Mouse (Mus musculus): ENCODE results near the gene Pip4k2c.
A peak's percentile ranks its signal among the peaks of the same experiment; 100 is the strongest.

Pip4k2c gene

GRCm38 (mm10) chr10:127211414-127211854 lies at the start of gene Pip4k2c:
Pip4k2c (minus strand) TSS chr10:127211585.
- DNase-seq: peak; percentile 92

DNA sequence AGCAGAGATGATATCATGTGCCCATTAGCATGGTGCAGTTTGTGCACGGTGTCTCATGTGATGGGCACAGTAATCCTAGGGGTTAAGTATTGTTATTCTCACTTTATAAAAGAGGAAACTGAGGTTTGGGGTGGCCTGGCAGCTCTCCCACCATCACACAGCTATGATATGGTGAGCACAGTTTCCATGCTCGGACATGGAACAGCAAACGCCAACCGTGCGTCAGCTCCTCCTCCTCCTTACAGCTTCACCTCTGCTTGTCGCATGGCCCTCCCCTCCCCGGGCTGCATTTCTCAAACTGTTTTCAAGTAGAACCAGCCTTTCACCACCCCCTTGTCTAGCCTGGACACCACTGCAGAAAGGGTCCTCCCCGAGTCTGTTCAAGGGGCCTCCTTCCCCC lies 47.1 kb upstream of the Pip4k2c start:
- DNase-seq: no peak

- DNase-seq: no peak
Observed at GRCm38 (mm10) chr10:127257790-127258189, 46.4 kb upstream of the Pip4k2c start.

GRCm38 (mm10) chr10:127255625-127256345 lies 44.4 kb upstream of the Pip4k2c start:
- no peak for DNase-seq

DNA sequence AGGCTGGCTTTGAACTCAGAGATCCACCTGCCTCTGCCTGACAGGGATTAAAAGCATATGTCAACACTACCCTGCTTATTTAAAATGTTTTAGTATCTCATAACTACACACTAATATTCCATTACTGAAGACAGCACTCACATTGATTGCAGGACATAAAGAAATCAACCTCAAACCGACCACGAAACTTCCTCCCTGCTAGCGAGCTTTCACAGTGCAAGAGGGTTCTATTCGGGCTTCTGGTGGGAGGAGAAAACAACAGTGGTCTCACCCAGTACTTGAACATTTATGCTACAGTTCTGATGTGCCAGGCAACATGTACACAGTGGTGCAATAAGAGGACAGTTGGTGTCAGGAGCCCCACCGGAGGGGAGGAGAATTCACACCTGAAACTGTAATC lies 39.4 kb upstream of the Pip4k2c start:
- DNase-seq: no peak

- no peak for DNase-seq
Observed at GRCm38 (mm10) chr10:127238241-127238824, 26.9 kb upstream of the Pip4k2c start.

DNA sequence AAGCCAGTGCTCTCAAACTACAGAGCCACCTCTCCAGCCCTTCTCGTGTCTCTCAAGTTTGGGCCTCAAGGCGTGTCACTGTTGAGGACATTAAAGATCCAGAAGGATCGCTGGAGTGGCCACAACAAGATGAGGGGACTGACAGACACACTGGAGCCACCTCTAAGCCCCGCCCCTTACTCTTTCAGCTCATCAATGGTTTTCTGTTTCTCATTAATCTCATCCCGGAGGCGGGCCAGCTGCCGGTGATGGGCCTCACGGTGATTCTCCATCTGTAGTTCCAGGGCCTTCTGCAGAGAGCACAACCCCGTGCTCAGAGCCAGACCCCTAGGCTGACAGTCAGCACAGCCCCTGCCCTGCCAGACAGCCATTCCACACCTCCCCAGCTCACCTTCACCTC lies 25.2 kb upstream of the Pip4k2c start:
- DNase-seq: no peak

DNA sequence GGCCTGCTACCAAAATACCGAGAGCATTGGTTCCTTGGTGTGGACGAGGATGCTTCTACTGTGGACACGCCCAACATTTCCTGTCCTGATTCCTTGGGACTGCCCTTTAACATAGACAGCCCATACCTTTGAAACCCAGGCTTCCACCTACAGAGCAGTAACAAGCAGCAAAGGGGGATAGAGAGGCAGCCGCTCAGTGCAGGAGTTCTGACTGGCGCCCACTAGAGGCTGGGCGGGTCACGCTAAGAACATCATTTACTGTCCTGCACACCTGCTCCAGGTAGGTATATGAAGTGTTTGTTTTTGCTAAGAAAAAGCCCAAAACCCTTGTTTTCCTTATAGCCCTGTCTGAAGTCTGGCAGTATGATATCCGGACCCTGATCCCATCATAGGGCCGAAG lies 21.8 kb upstream of the Pip4k2c start:
- no peak for DNase-seq

DNA sequence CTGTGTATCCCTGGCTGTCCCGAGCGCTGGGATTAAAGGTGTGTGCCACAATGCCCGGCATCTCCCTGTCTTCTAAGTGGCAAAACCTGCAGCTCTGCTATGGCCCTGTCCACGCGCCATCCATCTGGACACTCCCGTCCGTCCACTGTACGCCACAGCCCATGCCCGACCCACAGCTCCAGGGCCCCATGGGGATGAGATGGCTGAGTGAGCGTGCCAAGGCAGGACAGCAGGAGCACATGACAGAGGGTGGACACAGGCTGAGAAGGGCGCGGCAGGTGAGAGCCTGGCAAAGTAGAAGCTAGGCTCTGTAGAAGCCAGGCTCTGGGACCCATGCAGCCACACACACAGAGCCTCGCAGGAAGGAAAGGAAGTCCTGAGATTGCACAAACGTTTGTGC lies 20.4 kb upstream of the Pip4k2c start:
- peak; percentile 58 for DNase-seq

DNA sequence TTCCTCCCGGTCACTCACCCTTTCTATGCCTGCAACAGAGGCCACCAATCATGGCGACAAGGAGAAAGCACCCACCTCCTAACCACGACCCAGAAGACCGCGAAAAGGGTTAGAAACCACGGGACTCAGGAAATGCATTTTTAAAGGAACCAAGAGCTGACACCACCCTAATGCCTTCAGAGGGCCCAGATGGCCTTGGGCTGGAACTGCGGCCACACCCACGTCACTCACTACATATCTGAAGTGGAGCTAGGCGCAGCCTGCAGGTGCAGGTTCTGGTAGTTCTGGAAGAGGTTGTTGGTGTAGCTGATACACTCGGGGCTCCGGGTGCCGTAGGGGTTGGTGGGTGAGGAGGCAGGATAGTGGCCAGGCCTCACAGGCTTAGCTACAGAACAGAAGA lies 19.3 kb upstream of the Pip4k2c start:
- no peak for DNase-seq

DNA sequence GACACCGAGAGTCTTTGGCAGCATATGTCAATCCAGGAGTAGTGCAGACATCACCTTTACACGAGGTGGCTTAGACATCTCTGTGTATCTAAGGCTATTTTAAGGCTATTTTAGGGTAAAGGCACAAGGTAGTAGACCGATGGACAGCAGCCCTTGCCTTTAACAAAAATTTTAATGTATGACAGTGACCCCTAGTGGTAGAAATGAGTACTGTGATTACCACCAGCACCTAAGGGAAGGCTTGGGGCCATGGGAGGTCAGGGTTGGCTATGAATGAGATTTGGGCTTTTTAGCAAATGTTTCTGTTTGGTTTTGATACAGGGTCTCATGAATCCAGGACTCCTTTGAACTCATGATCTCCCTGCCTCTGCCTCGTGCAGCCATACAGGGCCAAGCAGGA lies 17.5 kb upstream of the Pip4k2c start:
- DNase-seq: peak; percentile 89

DNA sequence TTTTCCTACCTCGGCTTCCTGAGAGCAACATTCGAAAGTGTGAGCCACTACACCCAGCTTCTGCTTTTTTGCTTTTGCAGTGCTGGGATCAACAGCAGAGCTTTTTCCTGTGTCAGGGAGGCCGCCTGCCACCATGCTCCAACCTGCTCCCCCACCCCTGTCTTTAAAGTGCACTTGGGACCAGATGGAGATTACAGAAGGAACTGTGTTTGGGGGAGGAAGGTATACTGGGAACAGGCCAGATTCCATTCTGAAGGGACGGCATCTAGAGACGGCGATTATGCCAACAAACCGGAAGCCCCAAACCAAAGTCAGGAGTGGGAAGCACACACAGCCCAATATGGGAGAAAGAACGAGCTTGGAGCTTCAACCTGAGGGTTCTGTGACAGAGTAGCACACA lies 15.8 kb upstream of the Pip4k2c start:
- no peak for DNase-seq

DNA sequence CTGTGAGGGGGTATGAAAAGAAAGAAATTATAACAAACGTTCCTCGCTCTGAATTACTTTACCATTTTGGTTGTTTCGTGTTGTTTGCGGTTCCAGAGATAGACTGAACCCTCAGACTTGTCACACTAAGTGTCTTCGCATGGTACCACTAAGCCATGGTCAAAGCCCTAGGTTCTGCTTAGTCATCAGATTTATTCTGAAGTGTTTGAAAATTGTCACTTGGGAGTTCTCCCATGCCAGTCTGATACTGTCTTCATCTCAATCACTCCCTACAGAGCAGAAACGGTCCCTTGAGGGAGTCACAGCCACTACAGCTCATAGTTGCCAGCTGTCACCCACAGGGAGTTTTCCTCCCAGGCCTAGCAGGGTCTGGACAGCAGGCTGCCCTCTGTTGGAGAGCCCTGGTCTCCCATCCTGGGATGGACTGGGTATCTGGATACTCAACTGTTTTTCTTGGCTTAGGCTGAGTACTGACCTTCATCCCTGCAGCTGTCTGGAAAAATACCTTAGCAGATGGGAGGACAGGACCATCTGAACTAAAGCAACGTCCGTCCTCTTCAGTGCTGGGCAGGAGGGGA lies 15.0 kb upstream of the Pip4k2c start:
- no peak for DNase-seq

DNA sequence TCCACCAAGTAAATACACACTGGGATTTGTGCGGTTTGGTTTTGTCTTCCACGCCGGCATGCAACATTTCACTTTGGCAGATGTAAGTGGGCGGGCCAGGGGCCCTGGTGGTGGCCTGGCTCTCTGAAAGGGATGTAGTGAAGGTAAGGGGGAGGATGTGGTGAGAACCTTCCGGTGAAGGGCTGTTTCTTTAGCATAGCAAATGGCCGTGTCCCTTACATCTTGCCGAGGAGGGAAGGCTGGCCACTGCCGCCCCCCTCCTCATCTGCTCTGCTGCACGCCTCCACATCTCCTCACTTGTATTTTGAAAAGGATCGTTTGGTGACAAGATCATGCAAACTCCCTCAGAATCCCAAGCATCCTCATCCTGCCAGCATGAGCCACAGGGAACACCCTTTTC lies 14.3 kb upstream of the Pip4k2c start:
- no peak for DNase-seq

- DNase-seq: no peak
Observed at GRCm38 (mm10) chr10:127225213-127225612, 13.8 kb upstream of the Pip4k2c start.

- no peak for DNase-seq
Observed at GRCm38 (mm10) chr10:127218339-127218738, 7.0 kb upstream of the Pip4k2c start.

GRCm38 (mm10) chr10:127217177-127217576 lies 5.8 kb upstream of the Pip4k2c start:
- no peak for DNase-seq

- DNase-seq: peak; percentile 68
Observed at GRCm38 (mm10) chr10:127216456-127216855, 5.1 kb upstream of the Pip4k2c start.

DNA sequence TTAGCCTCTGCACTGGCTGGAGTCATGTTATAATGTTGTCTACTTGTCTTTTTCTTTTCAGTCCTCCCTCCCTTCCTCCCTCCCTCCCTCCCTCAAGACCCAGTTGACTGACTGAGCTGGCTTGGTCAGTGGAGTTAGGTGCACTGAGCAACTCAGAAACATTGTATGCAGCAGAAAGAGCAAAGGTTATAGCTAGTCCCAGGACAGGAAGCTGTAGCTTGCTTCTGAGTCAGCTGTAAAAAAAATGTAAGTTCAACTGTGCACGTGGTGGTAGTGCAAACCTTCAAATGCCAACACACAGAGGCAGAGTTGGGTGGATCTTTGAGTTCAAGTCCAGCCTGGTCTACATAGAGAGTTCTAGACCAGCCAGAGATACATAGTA lies 3.0 kb upstream of the Pip4k2c start:
- no peak for DNase-seq

- DNase-seq: no peak
Observed at GRCm38 (mm10) chr10:127213704-127214421, 2.5 kb upstream of the Pip4k2c start.

DNA sequence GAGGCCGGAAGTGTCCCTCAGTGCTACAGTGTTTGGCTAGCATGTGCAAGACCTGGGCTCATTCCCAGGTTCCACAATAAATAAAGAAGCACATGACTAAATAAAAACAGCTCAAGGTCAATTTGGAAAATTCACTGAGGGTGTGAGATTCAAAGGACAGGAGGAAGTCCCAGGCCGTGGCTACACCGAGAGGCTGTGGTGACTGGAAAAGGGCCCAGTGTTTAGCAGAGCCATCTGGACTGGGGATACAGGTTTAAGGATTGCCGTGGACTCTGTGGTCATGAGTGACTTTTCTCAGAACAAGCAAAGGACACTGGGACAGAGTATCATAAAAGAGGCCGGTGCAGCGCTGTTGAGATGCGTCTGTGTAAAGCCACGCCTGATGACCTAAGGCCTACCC lies 1.9 kb upstream of the Pip4k2c start:
- peak; percentile 65 for DNase-seq

GRCm38 (mm10) chr10:127210961-127211405 lies 402 bp downstream of the Pip4k2c start:
- DNase-seq: no peak

- DNase-seq: no peak
Observed at GRCm38 (mm10) chr10:127209928-127210570, 1.3 kb downstream of the Pip4k2c start.

Measured in cerebellum, adult 9-10 months (tissue).